Mouse (Mus musculus) kidney, postnatal 10 days (tissue): ENCODE measurements around the gene 1700003H04Rik.

Source experiments
- DNase-seq: peaks from one replicate; pipeline ENCODE4 v3.0.0; 2021; ENCODE audit warnings: mixed read lengths

1700003H04Rik gene

GRCm38 (mm10) chr3:124581001-124581400 lies at the start of gene 1700003H04Rik:
TSS of gene 1700003H04Rik (minus strand) at chr3:124581101.
- no peak for DNase-seq

GRCm38 (mm10) chr3:124623031-124623430 lies 42.1 kb upstream of the 1700003H04Rik start:
- no peak for DNase-seq

GRCm38 (mm10) chr3:124613287-124613686 lies 32.4 kb upstream of the 1700003H04Rik start:
- no peak for DNase-seq

GRCm38 (mm10) chr3:124609956-124610355 lies 29.1 kb upstream of the 1700003H04Rik start:
- no peak for DNase-seq

- DNase-seq: no peak
These were observed 25.2 kb upstream of the 1700003H04Rik start for GRCm38 (mm10) chr3:124606021-124606517.

- DNase-seq: no peak
These were observed 24.6 kb upstream of the 1700003H04Rik start for GRCm38 (mm10) chr3:124605518-124605917.

GRCm38 (mm10) chr3:124597789-124598188 lies 16.9 kb upstream of the 1700003H04Rik start:
- no peak for DNase-seq

GRCm38 (mm10) chr3:124587534-124587933 lies 6.6 kb upstream of the 1700003H04Rik start:
- no peak for DNase-seq

GRCm38 (mm10) chr3:124585761-124586160 lies 4.9 kb upstream of the 1700003H04Rik start:
- DNase-seq: peak; percentile 4

- DNase-seq: no peak
These were observed 23.6 kb downstream of the 1700003H04Rik start for GRCm38 (mm10) chr3:124557317-124557716.

- no peak for DNase-seq
These were observed 24.9 kb downstream of the 1700003H04Rik start for GRCm38 (mm10) chr3:124555963-124556362.

GRCm38 (mm10) chr3:124555092-124555491 lies 25.8 kb downstream of the 1700003H04Rik start:
- no peak for DNase-seq

- DNase-seq: no peak
These were observed 32.0 kb downstream of the 1700003H04Rik start for GRCm38 (mm10) chr3:124548898-124549297.

GRCm38 (mm10) chr3:124538260-124538659 lies 42.6 kb downstream of the 1700003H04Rik start:
- DNase-seq: no peak

GRCm38 (mm10) chr3:124536602-124537001 lies 44.3 kb downstream of the 1700003H04Rik start:
- DNase-seq: no peak

GRCm38 (mm10) chr3:124518786-124519185 lies 62.1 kb downstream of the 1700003H04Rik start:
- no peak for DNase-seq
